Mouse (Mus musculus) spleen, adult 2 months (tissue): ENCODE results near the gene Alkbh7. TPM values are rescaled to one million over a fixed set of nuclear protein-coding genes. Genes with fewer than 3 reads are reported as not detected.

Experiments used
- DNase-seq, 2 experiments: peaks; one replicate each; pipeline versions ENCODE4 v3.0.0 to v3.0.0-alpha.2; 2012 to 2021; ENCODE audit warnings: low spot score in 2 of 2, low read depth in 1 of 2
- H3K27ac ChIP-seq: fragments of 200-500 bp; 2 replicates; pipeline ENCODE4 v1.5.1; 2012; ENCODE audit warnings: low read length, inconsistent platforms; ENCODE audit not compliant: insufficient read depth
- H3K27me3 ChIP-seq: fragments of 200-500 bp; 2 replicates; pipeline ENCODE4 v1.6.1; 2012; ENCODE audit warnings: mild to moderate bottlenecking, moderate library complexity, low read length, inconsistent platforms; ENCODE audit not compliant: control insufficient read depth, insufficient read depth
- H3K36me3 ChIP-seq: fragments of 200-500 bp; 2 replicates; pipeline ENCODE4 v1.6.1; 2012; ENCODE audit warnings: mild to moderate bottlenecking, low read length, inconsistent platforms; ENCODE audit not compliant: control insufficient read depth, insufficient read depth
- H3K4me1 ChIP-seq: fragments of 200-500 bp; 2 replicates; pipeline ENCODE4 v1.6.1; 2011; ENCODE audit warnings: inconsistent platforms; ENCODE audit not compliant: control insufficient read depth, insufficient read depth, insufficient read length
- H3K4me3 ChIP-seq: fragments of 200-500 bp; 2 replicates; pipeline ENCODE4 v1.5.1; 2011; ENCODE audit warnings: mild to moderate bottlenecking, inconsistent platforms; ENCODE audit not compliant: insufficient read depth, insufficient read length; ENCODE audit errors: extremely low read depth
- CTCF ChIP-seq: fragments of 200-500 bp; IDR thresholded peaks from 2 replicates; pipeline ENCODE4 v1.5.1; 2011; ENCODE audit warnings: mild to moderate bottlenecking, inconsistent platforms; ENCODE audit not compliant: insufficient read depth, insufficient read length, insufficient replicate concordance; ENCODE audit errors: extremely low read depth
- POLR2A ChIP-seq: fragments of 200-500 bp; IDR thresholded peaks from 2 replicates; pipeline ENCODE4 v1.6.1; 2011; ENCODE audit warnings: low read depth, low read length, inconsistent platforms
- WGBS: fragments of 180-500 bp; shearing (Covaris S2); methylation state at CpG from one replicate; pipeline ENCODE4 v1.1.7; 2018; 5-methylcytosine and 5-hydroxymethylcytosine counted together
- polyA plus RNA-seq: library from polyadenylated mRNA; depleted of rRNA; stranded (reverse); fragments of >200 nt; gene quantifications from 2 replicates; pipeline ENCODE4 v1.2.3, GENCODE M21; 2012

Gene Alkbh7
- polyA plus RNA-seq, 1 experiment, result 22.3 TPM

DNA sequence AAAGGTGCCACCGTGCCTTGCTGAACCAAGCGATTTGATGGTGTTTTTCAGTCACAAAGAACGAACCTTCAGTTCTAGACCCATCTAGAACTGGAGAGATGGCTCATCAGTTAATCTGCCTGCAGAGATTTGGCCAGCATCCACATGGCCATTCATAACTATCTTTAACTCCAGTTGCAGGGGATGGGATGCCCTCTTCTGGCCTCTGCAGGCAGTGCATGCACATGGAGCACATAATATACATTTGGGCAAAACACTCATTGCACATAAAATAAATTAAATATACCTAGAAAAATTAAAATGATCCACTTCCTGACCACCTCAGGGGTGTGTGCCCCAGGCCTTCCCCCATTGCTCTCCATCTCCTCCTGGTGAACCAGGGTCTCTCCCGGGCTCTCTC, 35.3 kb upstream of the Alkbh7 start:
- no peak for DNase-seq
- WGBS, result 93% methylated on average over 4 of the region's 4 CpGs
- H3K27ac ChIP-seq, result no peak overlapping the region
- TF ChIP-seq POLR2A, result no peak
- TF ChIP-seq CTCF, result no peak
- H3K4me3 ChIP-seq, result no peak overlapping the region
- no peaks in the 10 kb centered on the region for H3K36me3 ChIP-seq
- no peaks in the 10 kb centered on the region for H3K27me3 ChIP-seq
- 0 out of 2 replicates have a peak, but pooled peaks cover 3% of the 10 kb centered on the region for H3K4me1 ChIP-seq

DNA sequence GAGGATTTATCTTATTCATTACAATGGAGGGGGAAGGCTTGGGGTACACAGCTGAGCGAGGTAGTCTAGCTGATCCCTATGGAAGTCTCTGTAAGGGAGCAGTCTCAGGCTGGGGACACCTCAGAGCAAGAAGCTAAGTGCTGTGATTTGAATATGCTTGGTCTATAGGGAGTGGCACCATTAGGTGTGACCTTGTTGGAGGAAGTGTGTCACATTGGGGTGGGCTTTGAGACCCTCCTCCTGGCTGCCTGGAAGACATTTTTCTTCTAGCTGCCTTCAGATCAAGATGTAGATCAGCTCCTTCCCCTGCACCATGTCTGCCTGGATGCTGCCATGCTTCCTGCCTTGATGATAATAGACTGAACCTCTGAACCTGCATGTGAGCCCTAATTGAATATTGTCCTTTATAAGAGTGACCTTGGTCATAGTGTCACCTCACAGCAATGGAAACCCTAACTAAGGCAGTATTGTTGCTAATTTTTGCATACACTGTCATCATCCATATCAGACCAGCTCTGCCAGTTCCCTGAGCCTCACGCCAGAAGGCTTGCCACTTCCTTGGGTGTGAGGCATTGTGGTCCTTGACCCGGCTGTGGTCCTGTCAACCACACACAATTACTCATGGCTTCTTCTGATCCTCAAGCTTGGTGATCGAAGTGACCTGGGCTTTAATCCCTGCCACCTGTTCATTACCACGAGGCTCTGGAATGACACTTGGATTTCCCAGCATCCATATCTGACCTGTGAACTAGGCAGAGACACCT, 34.3 kb upstream of the Alkbh7 start:
- TF ChIP-seq CTCF (no peak), POLR2A (no peak)
- Histone ChIP-seq H3K4me3 (no peak overlapping the region), H3K27me3 (no peaks in the 10 kb centered on the region), H3K27ac (no peak overlapping the region), H3K36me3 (no peaks in the 10 kb centered on the region), H3K4me1 (0 out of 2 replicates have a peak, but pooled peaks cover 3% of the 10 kb centered on the region)
- DNase-seq, result no peak
- 75% methylated on average over 5 of the region's 5 CpGs for WGBS

DNA sequence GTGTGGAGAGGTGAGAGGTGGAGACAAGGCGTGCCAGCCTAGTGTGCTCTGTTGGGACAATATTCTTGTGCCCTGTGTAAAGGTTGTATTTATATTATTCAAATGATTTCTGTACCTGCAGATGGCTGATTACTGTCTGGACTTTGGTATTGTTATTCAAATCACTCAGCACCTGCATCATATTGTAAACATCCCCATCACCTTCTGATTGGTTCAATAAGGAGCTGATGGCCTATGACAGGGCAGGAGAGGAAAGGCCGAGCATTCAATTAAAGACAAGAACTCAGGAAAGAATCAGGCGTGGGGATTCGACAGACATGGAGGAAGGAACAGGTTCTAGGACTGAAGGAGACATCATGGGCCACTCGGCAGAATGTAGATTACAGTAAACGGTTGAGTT, 33.5 kb upstream of the Alkbh7 start:
- no peak for DNase-seq

DNA sequence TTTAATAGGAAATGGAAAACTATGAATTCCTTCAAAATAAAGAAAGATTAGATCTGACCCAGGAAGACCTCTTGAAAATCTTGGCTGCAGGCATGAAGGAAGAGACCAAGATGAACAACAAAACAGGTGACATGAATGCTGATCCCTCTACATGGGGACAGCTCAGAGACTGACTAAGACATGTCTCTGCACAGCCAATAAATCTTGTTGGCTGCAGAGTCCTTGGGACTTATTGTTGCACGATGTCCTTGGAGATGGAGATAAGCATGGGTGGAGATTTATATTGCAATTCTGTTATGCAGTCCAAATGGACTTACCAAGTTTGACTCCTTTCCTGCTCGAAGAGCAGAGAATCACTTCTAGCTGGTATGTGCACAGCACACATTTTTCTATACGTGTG, 27.8 kb upstream of the Alkbh7 start:
- no peak overlapping the region for H3K4me3 ChIP-seq
- WGBS, result 62% methylated on average over 3 of the region's 3 CpGs
- H3K36me3 ChIP-seq, result no peaks in the 10 kb centered on the region
- H3K27me3 ChIP-seq, result no peaks in the 10 kb centered on the region
- TF ChIP-seq POLR2A (no peak), CTCF (no peak)
- no peak overlapping the region for H3K27ac ChIP-seq
- no peaks in the 10 kb centered on the region for H3K4me1 ChIP-seq
- no peak for DNase-seq

More for the DNA sequence above, 33.5 kb upstream of the Alkbh7 start:
- Histone ChIP-seq H3K4me3 (no peak overlapping the region), H3K4me1 (no peaks in the 10 kb centered on the region), H3K36me3 (no peaks in the 10 kb centered on the region), H3K27me3 (no peaks in the 10 kb centered on the region), H3K27ac (no peak overlapping the region)
- TF ChIP-seq CTCF (no peak), POLR2A (no peak)
- WGBS, result 85% methylated on average over 6 of the region's 6 CpGs

DNA sequence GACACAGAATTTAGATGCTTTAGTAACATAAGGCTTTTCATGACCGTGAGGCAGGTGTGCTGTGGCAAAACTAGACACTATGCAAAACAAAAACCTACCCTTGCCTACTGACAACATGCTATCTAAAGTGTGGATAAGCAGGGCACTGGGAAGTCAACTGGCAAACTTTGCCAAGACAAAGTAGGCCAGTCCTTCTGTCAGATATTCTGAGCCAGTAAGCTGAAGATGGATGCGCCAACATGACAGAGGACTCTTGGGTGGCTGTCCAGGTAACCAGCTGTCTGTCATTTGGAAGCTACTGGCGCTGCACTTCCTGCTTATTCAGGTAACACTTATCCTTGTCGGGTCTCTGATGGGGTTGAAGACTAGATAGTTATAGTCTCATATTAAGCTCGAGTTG, 27.1 kb upstream of the Alkbh7 start:
- H3K4me3 ChIP-seq, result no peak overlapping the region
- no peaks in the 10 kb centered on the region for H3K4me1 ChIP-seq
- 69% methylated on average over 5 of the region's 5 CpGs for WGBS
- no peak for DNase-seq
- no peaks in the 10 kb centered on the region for H3K27me3 ChIP-seq
- H3K27ac ChIP-seq, result no peak overlapping the region
- no peak for TF ChIP-seq CTCF
- no peak for TF ChIP-seq POLR2A
- H3K36me3 ChIP-seq, result no peaks in the 10 kb centered on the region

DNA sequence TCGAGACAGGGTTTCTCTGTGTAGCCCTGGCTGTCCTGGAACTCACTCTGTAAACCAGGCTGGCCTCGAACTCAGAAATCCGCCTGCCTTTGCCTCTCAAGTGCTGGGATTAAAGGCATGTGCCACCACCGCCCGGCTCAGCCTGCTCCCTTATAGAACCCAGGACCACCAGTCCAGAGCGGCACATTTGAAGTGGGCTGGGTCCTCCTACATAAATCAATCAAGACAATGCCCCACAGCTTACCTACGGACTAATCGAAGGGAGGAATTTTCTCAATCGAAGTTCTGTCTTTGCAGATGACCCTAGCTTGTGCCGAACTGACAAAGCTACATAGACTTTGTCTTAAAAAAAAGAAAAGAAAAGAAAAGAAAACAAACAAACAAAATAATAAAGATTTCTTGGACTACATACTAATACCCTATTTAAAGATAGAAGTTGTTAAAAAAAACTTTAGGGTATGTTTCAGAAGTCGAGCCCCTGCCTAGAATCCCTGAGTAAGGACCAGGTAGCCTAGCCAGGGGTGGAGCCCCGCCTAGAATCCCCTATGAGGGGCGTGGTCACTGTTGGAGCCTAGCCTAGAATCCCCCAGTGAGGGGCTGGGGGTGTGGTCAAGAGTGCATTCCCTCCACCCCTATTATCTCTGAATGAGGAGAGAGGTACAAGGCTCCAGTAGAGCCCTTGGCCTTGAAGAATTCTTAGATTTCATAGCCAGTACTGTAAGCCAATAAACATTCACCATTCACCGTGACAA, 23.0 kb upstream of the Alkbh7 start:
- no peaks in the 10 kb centered on the region for H3K4me1 ChIP-seq
- WGBS, result 81% methylated on average over 14 of the region's 14 CpGs
- H3K27me3 ChIP-seq, result no peaks in the 10 kb centered on the region
- no peak for TF ChIP-seq POLR2A
- no peak for TF ChIP-seq CTCF
- no peaks in the 10 kb centered on the region for H3K36me3 ChIP-seq
- no peak for DNase-seq
- no peak overlapping the region for H3K4me3 ChIP-seq
- no peak overlapping the region for H3K27ac ChIP-seq
